Mouse (Mus musculus): ENCODE results near the gene Slc2a4. TPM values are rescaled to one million over a fixed set of nuclear protein-coding genes. Genes with fewer than 3 reads are reported as not detected.

Gene Slc2a4
- polyA plus RNA-seq, 1 experiment from 2014 or later: 14.9 TPM

DNA sequence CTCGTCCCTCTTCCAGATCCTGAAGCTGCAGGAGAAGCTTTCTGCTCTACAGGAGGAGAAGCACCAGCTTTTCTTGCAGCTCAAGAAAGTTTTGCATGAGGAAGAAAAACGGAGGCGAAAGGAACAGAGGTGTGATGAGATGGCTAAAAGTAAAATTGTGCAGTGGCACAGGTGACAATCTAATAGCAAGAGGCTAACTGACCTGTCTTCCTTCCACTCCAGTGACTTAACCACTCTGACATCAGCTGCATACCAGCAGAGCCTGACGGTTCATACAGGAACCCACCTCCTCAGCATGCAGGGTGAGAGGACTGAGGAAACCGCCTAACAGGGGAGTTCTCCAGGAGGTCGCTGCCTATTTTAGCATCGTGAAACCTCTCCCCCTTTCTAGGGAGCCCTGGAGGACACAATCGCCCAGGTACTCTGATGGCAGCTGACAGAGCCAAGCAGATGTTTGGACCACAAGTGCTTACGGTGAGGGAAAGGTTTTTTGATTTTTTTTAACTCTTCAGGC is 33.0 kb downstream of the Slc2a4 start:
- no peaks in the 10 kb centered on the region for H3K27me3 ChIP-seq (replicated peaks)
- no peak for ATAC-seq
- no peaks in the 10 kb centered on the region for H3K9me3 ChIP-seq (replicated peaks)
- H3K36me3 ChIP-seq: peaks cover 88% of the 10 kb centered on the region
- H3K9ac ChIP-seq: peak overlapping the region; percentile 100
- peak overlapping the region; percentile 99 for H3K27ac ChIP-seq
- peaks cover 62% of the 10 kb centered on the region for H3K4me1 ChIP-seq
- peak overlapping the region; percentile 86 for H3K4me3 ChIP-seq
- 22% methylated on average over 9 of the region's 9 CpGs for WGBS (ENCODE audit: insufficient replicate concordance)
- H3K4me2 ChIP-seq: peak overlapping the region; percentile 92

DNA sequence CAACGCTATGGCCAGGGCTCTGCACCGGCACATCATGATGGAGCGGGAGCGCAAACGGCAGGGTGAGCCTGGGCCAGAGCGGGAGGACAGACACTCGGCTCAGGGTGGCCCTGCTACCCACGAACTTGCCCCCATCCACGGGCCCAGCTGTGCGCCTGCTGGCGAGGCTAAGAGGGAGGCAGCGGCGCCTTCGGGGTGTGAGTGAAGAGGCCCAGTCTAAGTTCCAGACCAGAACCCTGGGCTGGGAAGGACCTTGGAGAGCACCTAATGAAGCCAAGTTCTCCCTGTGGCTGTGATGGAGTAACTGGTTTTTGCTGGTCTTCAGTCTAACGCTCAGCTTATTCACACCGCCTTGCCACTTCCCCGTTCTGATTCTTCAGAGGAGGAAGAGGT is 33.6 kb downstream of the Slc2a4 start:
- no peaks in the 10 kb centered on the region for H3K27me3 ChIP-seq (replicated peaks)
- peak overlapping the region; percentile 100 for H3K9ac ChIP-seq
- H3K4me3 ChIP-seq: peak overlapping the region; percentile 86
- ATAC-seq: peak; percentile 19; the same call in 1 of the 2 replicates
- H3K4me1 ChIP-seq: peaks cover 60% of the 10 kb centered on the region
- H3K4me2 ChIP-seq: peak overlapping the region; percentile 92
- H3K9me3 ChIP-seq (replicated peaks): no peaks in the 10 kb centered on the region
- peak overlapping the region; percentile 99 for H3K27ac ChIP-seq
- peaks cover 91% of the 10 kb centered on the region for H3K36me3 ChIP-seq
- under 1% methylated on average over 17 of the region's 17 CpGs for WGBS (ENCODE audit: insufficient replicate concordance)

DNA sequence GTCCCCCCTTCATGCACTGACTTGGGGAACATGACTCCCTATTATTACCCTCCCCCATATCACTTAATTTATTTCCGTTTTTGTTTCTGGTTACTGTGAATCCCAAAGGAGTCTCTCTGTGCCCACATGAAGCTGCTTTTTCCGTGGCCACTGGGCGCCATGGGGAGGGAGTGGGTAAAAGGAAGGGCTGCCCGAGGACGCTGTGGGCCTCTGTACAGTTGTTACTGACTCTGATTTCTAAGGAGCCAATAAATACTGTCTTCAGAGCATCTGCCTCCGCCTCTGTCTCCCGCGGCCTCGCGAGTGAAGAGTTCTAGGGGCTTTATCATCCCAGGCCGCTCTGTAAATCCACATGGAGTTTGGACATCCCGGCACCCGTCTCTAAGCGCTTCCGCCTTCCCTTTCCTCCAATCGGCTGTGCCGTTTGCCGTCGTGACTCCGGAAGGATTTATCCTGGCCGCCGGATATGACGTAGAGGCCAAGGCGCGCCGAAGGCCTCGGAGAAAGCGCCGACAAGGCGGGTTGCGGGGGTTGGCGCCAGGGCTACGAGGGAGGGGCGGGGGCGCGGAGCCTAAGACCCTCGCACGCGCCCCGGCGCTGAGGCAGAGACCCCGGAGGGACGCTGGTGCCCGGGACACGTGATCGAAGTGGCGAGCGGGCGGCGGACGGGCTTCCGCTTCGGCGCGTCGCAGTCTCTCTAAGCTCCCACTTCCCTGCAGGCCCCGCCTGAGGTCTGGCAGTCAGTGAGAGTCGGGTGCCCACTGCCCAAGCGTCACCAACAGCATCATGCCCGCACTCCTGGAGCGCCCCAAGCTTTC is 34.2 kb downstream of the Slc2a4 start, which contains the start of gene Gps2:
Gps2 (plus strand) TSS at position 335 of the 818 bp plus-strand sequence.
- ATAC-seq: peak; percentile 68
- peaks cover 54% of the 10 kb centered on the region for H3K4me1 ChIP-seq
- WGBS (ENCODE audit: insufficient replicate concordance): 1% methylated on average over 61 of the region's 61 CpGs

DNA sequence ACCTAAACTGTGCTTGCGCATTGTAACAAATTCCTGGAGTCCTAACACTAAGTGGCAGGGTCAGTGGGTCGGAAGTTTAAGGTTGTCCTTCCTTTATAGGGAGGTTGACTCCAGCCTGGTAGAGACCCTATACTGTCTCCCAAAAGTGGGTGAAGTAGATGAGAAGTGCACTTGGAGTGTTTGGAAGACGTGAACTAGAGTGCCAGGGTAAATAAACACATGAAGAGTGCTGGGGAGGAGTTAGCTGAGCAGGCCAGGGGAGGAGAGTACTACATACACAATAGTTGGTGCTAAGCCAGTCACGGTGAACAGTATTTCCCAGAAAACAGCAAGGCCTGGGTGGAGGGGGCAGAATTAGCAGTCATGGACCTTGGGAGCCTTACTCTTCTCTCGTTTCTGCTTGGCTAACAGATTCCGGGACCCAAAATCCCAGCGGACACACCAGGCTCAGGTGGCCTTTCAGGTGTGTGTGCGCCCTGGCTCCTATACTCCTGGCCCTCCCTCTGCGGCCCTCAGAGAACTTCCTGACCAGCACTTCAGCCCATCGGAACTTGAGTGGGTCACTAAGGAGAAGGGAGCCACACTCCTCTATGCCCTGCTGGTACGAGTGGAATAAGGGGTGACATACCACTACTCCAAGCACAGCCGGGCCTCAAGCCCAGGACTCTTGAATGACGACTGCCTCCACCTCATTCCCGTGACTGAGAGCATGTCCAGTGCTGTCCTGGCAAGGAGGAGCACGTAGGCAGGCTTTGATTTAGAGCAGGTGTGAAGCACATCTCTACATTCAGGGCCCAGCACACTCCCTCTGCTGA is 35.1 kb downstream of the Slc2a4 start:
- peaks cover 46% of the 10 kb centered on the region for H3K4me1 ChIP-seq
- 76% methylated on average over 15 of the region's 15 CpGs for WGBS (ENCODE audit: insufficient replicate concordance)
- no peaks in the 10 kb centered on the region for H3K27me3 ChIP-seq (replicated peaks)
- peak overlapping the region; percentile 100 for H3K9ac ChIP-seq
- H3K9me3 ChIP-seq (replicated peaks): no peaks in the 10 kb centered on the region
- peak overlapping the region; percentile 86 for H3K4me3 ChIP-seq
- no peak for ATAC-seq
- peak overlapping the region; percentile 99 for H3K27ac ChIP-seq
- H3K36me3 ChIP-seq: peaks cover 91% of the 10 kb centered on the region
- peak overlapping the region; percentile 92 for H3K4me2 ChIP-seq

More for the DNA sequence above, 34.2 kb downstream of the Slc2a4 start, which contains the start of gene Gps2:
- peak within 1 kb of the TSS; percentile 92 for H3K4me2 ChIP-seq
- peak within 1 kb of the TSS; percentile 100 for H3K9ac ChIP-seq
- H3K27ac ChIP-seq: peak within 1 kb of the TSS; percentile 99
- H3K9me3 ChIP-seq (replicated peaks): no peaks in the 10 kb centered on the region
- H3K27me3 ChIP-seq (replicated peaks): no peaks in the 10 kb centered on the region
- H3K36me3 ChIP-seq: peaks cover 91% of the 10 kb centered on the region
- H3K4me3 ChIP-seq: peak within 1 kb of the TSS; percentile 86

DNA sequence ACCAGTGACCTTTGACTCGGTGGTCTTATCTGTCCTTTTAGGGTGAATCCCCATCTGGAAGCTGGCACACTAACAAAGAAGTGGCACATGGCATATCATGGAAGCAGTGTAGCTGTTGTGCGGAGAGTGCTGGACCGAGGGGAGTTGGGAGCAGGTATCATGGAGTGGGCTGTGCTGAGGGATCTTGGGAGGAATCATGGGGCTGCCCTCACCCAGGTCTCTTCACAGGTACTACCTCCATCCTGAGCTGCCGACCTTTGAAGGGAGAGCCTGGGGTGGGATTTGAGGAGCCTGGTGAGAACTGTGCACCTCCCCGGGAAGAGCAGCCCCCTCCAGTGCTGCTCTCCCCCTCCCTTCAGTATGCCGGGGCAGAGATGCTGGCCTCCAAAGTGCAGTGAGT is 36.3 kb downstream of the Slc2a4 start:
- 86% methylated on average over 6 of the region's 6 CpGs for WGBS (ENCODE audit: insufficient replicate concordance)
- Histone ChIP-seq H3K36me3 (peaks cover 91% of the 10 kb centered on the region), H3K27ac (no peak overlapping the region), H3K27me3 (replicated peaks) (no peaks in the 10 kb centered on the region), H3K4me3 (no peak overlapping the region), H3K9ac (no peak overlapping the region), H3K4me1 (peaks cover 34% of the 10 kb centered on the region), H3K4me2 (no peak overlapping the region), H3K9me3 (replicated peaks) (no peaks in the 10 kb centered on the region)
- ATAC-seq: no peak

DNA sequence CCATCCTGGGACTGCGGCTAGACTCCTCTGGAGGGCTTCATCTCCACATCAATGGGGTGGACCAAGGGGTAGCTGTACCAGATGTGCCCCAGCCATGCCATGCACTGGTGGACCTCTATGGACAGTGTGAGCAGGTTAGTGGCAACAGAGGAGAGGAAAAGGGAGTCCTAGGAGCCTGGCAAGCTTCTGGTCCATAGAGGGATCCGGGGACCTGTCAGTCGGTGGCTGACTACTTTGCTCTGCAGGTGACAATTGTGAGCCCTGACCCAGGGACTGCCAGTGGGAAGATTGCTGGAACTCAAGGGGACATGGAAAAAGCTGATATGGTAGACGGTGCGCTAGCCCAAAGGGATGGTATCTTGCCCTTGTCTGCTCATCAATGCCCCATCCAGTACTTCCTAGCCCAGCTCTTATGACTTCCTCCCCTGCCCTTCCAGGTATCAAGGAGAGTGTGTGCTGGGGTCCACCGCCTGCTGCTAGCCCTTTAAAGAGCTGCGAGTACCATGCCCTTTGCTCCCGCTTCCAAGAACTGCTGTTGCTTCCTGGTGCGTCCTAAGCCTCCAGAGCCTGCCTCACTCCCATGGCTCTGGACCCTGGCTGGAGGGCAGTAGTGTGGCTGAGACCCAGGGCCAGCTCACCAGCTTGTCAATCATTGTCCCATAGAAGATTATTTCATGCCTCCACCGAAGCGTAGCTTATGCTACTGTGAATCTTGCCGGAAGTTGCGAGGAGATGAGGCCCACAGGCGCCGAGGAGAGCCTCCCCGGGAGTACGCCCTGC is 37.0 kb downstream of the Slc2a4 start:
- no peak for ATAC-seq
- H3K36me3 ChIP-seq: peaks cover 91% of the 10 kb centered on the region
- H3K9ac ChIP-seq: no peak overlapping the region
- H3K27me3 ChIP-seq (replicated peaks): no peaks in the 10 kb centered on the region
- H3K4me1 ChIP-seq: peaks cover 26% of the 10 kb centered on the region
- no peak overlapping the region for H3K4me2 ChIP-seq
- no peaks in the 10 kb centered on the region for H3K9me3 ChIP-seq (replicated peaks)
- H3K4me3 ChIP-seq: no peak overlapping the region
- WGBS (ENCODE audit: insufficient replicate concordance): 89% methylated on average over 17 of the region's 17 CpGs
- no peak overlapping the region for H3K27ac ChIP-seq

DNA sequence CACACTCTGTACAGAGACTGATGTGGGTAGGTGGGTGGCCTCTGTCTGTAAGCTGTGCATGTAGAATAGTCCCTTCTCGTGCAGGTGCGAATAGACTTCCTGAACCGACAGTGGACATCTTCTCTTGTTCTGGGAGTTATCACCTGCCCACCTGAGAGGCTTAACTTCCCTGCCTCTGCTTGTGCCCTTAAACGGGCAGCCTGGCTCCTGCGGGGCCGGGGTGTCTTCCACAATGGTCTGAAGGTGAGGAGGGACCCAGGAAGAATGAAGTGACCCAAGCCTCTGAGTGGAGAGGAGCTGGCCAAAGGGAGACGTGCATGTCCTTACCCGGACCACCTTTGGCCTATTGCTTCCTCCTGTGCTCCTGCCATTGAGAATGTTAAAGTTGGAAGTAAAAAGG is 37.8 kb downstream of the Slc2a4 start:
- ATAC-seq: no peak
- H3K4me1 ChIP-seq: peaks cover 18% of the 10 kb centered on the region
- H3K4me2 ChIP-seq: no peak overlapping the region
- 86% methylated on average over 8 of the region's 8 CpGs for WGBS (ENCODE audit: insufficient replicate concordance)
- H3K9ac ChIP-seq: no peak overlapping the region
- no peak overlapping the region for H3K27ac ChIP-seq
- no peaks in the 10 kb centered on the region for H3K9me3 ChIP-seq (replicated peaks)
- H3K4me3 ChIP-seq: no peak overlapping the region
- H3K36me3 ChIP-seq: peaks cover 91% of the 10 kb centered on the region
- no peaks in the 10 kb centered on the region for H3K27me3 ChIP-seq (replicated peaks)

DNA sequence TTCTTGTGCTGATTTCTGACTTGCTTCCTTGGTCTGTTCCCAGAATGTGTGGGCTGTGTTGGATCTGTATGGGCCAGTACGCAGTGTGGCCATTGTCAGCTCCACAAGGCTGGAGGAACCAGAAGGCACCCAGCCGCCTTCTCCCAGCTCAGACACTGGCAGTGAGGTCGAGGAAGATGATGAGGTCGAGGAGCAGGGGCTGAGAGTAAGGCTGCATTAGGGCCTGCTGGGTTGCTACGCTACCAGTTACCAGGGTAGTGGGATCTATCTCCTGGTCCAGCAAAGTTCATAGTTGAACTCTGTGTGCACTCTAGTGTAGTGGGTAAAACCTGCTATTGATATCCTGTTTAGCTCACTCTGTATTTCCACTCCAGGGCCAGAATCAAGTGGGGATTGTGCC is 38.8 kb downstream of the Slc2a4 start:
- Histone ChIP-seq H3K4me2 (no peak overlapping the region), H3K4me3 (no peak overlapping the region), H3K9me3 (replicated peaks) (no peaks in the 10 kb centered on the region), H3K27ac (no peak overlapping the region), H3K36me3 (peaks cover 93% of the 10 kb centered on the region), H3K4me1 (peaks cover 12% of the 10 kb centered on the region), H3K27me3 (replicated peaks) (no peaks in the 10 kb centered on the region), H3K9ac (no peak overlapping the region)
- ATAC-seq: no peak
- WGBS (ENCODE audit: insufficient replicate concordance): 81% methylated on average over 5 of the region's 5 CpGs

DNA sequence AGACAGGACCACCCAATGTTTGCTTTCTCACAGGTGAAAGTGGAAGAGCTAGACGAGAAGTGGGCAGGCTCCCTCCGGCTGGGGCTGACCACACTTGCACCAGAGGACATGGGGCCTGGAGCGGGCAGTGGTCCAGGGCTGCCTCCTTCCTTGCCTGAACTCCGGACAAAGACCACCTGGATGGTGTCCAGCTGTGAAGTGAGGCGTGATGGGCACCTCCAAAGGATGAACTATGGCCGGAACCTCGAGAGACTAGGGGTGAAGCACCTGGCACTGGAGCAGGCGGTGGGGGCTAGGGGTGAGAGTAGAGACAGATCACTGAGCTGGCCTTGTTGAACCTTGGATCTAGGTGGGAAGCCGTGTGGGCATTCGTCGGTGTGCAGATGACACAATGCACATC is 39.3 kb downstream of the Slc2a4 start:
- Histone ChIP-seq H3K4me3 (no peak overlapping the region), H3K9ac (no peak overlapping the region), H3K36me3 (peaks cover 99% of the 10 kb centered on the region), H3K4me2 (no peak overlapping the region), H3K27ac (no peak overlapping the region), H3K27me3 (replicated peaks) (no peaks in the 10 kb centered on the region), H3K9me3 (replicated peaks) (no peaks in the 10 kb centered on the region), H3K4me1 (peaks cover 15% of the 10 kb centered on the region)
- ATAC-seq: no peak
- 88% methylated on average over 11 of the region's 11 CpGs for WGBS (ENCODE audit: insufficient replicate concordance)

DNA sequence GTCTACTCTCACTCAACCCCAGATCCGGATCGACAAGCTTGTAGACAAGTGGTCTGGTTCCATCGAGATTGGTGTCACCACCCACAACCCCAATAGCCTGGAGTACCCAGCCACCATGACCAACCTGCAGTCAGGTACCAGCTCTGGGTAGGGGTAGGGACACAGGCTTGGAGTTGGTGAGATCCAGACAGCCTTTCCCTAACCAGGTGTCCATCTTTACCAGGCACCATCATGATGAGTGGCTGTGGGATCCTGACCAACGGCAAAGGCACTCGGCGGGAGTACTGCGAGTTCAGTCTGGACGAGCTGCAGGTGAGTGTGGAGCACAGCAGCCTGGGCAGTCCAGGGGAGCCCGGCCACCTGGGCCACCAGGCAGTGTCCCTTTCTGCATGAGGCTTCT is 43.7 kb downstream of the Slc2a4 start:
- no peak overlapping the region for H3K4me3 ChIP-seq
- peaks cover 5% of the 10 kb centered on the region for H3K27me3 ChIP-seq (replicated peaks)
- no peaks in the 10 kb centered on the region for H3K9me3 ChIP-seq (replicated peaks)
- WGBS (ENCODE audit: insufficient replicate concordance): 89% methylated on average over 9 of the region's 9 CpGs
- H3K4me1 ChIP-seq: peaks cover 34% of the 10 kb centered on the region
- no peak overlapping the region for H3K9ac ChIP-seq
- H3K27ac ChIP-seq: no peak overlapping the region
- peaks cover 62% of the 10 kb centered on the region for H3K36me3 ChIP-seq
- no peak overlapping the region for H3K4me2 ChIP-seq
- no peak for ATAC-seq

DNA sequence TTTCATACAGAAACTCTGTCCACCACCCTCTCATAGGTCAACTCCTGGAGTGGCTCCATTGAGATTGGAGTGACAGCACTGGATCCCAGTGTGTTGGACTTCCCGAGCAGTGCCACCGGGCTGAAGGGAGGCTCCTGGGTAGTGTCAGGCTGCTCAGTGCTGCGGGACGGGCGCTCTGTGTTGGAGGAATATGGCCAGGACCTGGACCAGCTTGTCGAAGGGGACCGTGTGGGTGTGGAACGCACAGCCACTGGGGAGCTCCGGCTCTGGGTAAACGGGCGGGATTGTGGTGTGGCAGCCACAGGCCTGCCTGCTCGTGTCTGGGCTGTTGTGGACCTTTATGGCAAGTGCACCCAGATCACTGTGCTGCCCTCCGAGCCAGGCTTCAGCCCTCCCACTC is 45.0 kb downstream of the Slc2a4 start:
- no peak for ATAC-seq
- Histone ChIP-seq H3K9ac (peak overlapping the region; percentile 92), H3K9me3 (replicated peaks) (no peaks in the 10 kb centered on the region), H3K4me3 (peak overlapping the region; percentile 86), H3K27me3 (replicated peaks) (peaks cover 8% of the 10 kb centered on the region), H3K36me3 (peaks cover 49% of the 10 kb centered on the region), H3K27ac (peak overlapping the region; percentile 95), H3K4me2 (peak overlapping the region; percentile 95), H3K4me1 (peaks cover 46% of the 10 kb centered on the region)
- 77% methylated on average over 12 of the region's 13 CpGs for WGBS (ENCODE audit: insufficient replicate concordance)
